8 mouse cellular contexts compared by ENCODE assay signal in genomic region chr12:30584356-30584740, GRCm38 (mm10). TPM values are rescaled to one million over a fixed set of nuclear protein-coding genes. Genes with fewer than 3 reads are reported as not detected.
DNase-seq lines count a peak whose midpoint lies in the region; ATAC-seq and TF ChIP-seq lines count a peak whose summit lies in the region.

Gene Tmem18, plus strand, starts transcription at chr12:30584426.

- ATAC-seq in kidney, embryonic 14.5 days (ENCODE audit: low FRiP score, low TSS enrichment), result peak; percentile 93
- peak; percentile 78 for ATAC-seq in limb, embryonic 15.5 days (ENCODE audit: insufficient number of reproducible peaks, low FRiP score, low TSS enrichment, low read depth)

- H3K9ac ChIP-seq in kidney, embryonic 14.5 days (ENCODE audit: low read depth, low read length), result peak within 1 kb of the TSS; percentile 76
- peak within 1 kb of the TSS; percentile 68 for H3K9ac ChIP-seq in limb, embryonic 15.5 days

- no peaks in the 10 kb centered on the region for H3K27me3 ChIP-seq in kidney, embryonic 14.5 days (ENCODE audit: control insufficient read depth, insufficient read depth, low read length)
- no peaks in the 10 kb centered on the region for H3K27me3 ChIP-seq in limb, embryonic 15.5 days

- peaks cover 11% of the 10 kb centered on the region for H3K4me1 ChIP-seq in bone marrow macrophage, adult 2 months (ENCODE audit: control insufficient read depth, insufficient read depth, low read length)
- peaks cover 4% of the 10 kb centered on the region; the same call in 1 of the 2 replicates for H3K4me1 ChIP-seq in embryonic fibroblast, embryonic 13.5 days (ENCODE audit: control insufficient read depth, insufficient read depth, low read length)
- H3K4me1 ChIP-seq in kidney, embryonic 14.5 days (ENCODE audit: control insufficient read depth, insufficient read depth, low read length), result peaks cover 6% of the 10 kb centered on the region
- peaks cover 14% of the 10 kb centered on the region for H3K4me1 ChIP-seq in limb, embryonic 15.5 days

- TF ChIP-seq POLR2A in bone marrow macrophage, adult 2 months (IDR thresholded peaks at IDR 0.05; ENCODE audit: borderline replicate concordance, low read depth, low read length), result no peak
- TF ChIP-seq POLR2A in embryonic fibroblast, embryonic 13.5 days (IDR thresholded peaks at IDR 0.05; ENCODE audit: low read depth, low read length), result peak; percentile 98

- WGBS in kidney, embryonic 14.5 days, result under 1% methylated on average over 35 of the region's 35 CpGs
- under 1% methylated on average over 35 of the region's 35 CpGs for WGBS in limb, embryonic 15.5 days

- peak within 1 kb of the TSS; percentile 89 for H3K4me2 ChIP-seq in kidney, embryonic 14.5 days (replicated peaks; ENCODE audit: low read depth, low read length)
- peak within 1 kb of the TSS; percentile 81 for H3K4me2 ChIP-seq in limb, embryonic 15.5 days

- TF ChIP-seq CTCF in bone marrow macrophage, adult 2 months (IDR thresholded peaks at IDR 0.05; ENCODE audit: low read depth, low read length), result no peak
- no peak for TF ChIP-seq CTCF in embryonic fibroblast, embryonic 13.5 days (IDR thresholded peaks at IDR 0.05; ENCODE audit: borderline replicate concordance, insufficient read depth, low read length)

- H3K27ac ChIP-seq in bone marrow macrophage, adult 2 months (ENCODE audit: insufficient read depth, low read depth, low read length), result peak within 1 kb of the TSS; percentile 42; the same call in 1 of the 2 replicates
- H3K27ac ChIP-seq in embryonic fibroblast, embryonic 13.5 days (ENCODE audit: insufficient read depth, low read length), result peak within 1 kb of the TSS; percentile 90
- peak within 1 kb of the TSS; percentile 67; the same call in 1 of the 2 replicates for H3K27ac ChIP-seq in kidney, embryonic 14.5 days (ENCODE audit: low read depth, low read length)
- H3K27ac ChIP-seq in limb, embryonic 15.5 days, result peak within 1 kb of the TSS; percentile 93

- peak; percentile 93 for DNase-seq in A20 (ENCODE audit: low read depth, low spot score)
- DNase-seq in heart, adult 9 months (ENCODE audit: low spot score in 2 of 2), result peak; percentile 85
- peak; percentile 30 to 61 for DNase-seq in monocyte, adult 2 months (ENCODE audit: low read depth in 1 of 2, low spot score in 2 of 2)
- DNase-seq in spleen, postnatal 36 days (ENCODE audit: low spot score in 2 of 2), result peak; percentile 61 to 66

- H3K9me3 ChIP-seq in kidney, embryonic 14.5 days (ENCODE audit: control insufficient read depth, low read length), result no peaks in the 10 kb centered on the region
- no peaks in the 10 kb centered on the region for H3K9me3 ChIP-seq in limb, embryonic 15.5 days

- peak within 1 kb of the TSS; percentile 88 for H3K4me3 ChIP-seq in bone marrow macrophage, adult 2 months (ENCODE audit: insufficient read depth, low read length)
- peak within 1 kb of the TSS; percentile 93 for H3K4me3 ChIP-seq in embryonic fibroblast, embryonic 13.5 days (ENCODE audit: insufficient read depth, low read length)
- peak within 1 kb of the TSS; percentile 67 for H3K4me3 ChIP-seq in kidney, embryonic 14.5 days (ENCODE audit: low read length)
- H3K4me3 ChIP-seq in limb, embryonic 15.5 days, result peak within 1 kb of the TSS; percentile 71

- no peaks in the 10 kb centered on the region for H3K36me3 ChIP-seq in kidney, embryonic 14.5 days (ENCODE audit: control insufficient read depth, insufficient read depth, low read length)
- H3K36me3 ChIP-seq in limb, embryonic 15.5 days, result peaks cover 19% of the 10 kb centered on the region

RNA-seq across cellular contexts. Expression of gene Tmem18, which starts in this region (rescaled TPM):
- 15.9 and 16.6 TPM in 2 replicates for polyA plus RNA-seq in bone marrow macrophage, adult 2 months (2012; ENCODE audit: insufficient read depth, insufficient read length, missing spikeins)
- 22.8 and 31.1 TPM in 2 replicates for polyA plus RNA-seq in embryonic fibroblast, embryonic 13.5 days (2011; ENCODE audit: insufficient read length, low read depth, missing spikeins)
- 17.5 and 27.8 TPM in 2 replicates for polyA plus RNA-seq in kidney, embryonic 14.5 days (2014; fragmentation: Nextera tagmentation; extraction: Ambion mirVana)
- polyA plus RNA-seq in limb, embryonic 15.5 days (2015; fragmentation: Nextera tagmentation; extraction: Ambion mirVana), result 25.9 and 26.5 TPM in 2 replicates

Comparison
In these comparisons a context has a peak if more than half of its experiments do, and no peak if none do; other contexts are left out.
1. Peak in every context shown above with its lines: DNase-seq, ATAC-seq, H3K4me3 ChIP-seq and H3K27ac ChIP-seq.
2. H3K27ac ChIP-seq: peak in every context shown above with its lines; median percentile 93 in limb, embryonic 15.5 days; 90 in embryonic fibroblast, embryonic 13.5 days; 67 in kidney, embryonic 14.5 days; 42 in bone marrow macrophage, adult 2 months.